Mouse (Mus musculus): Measurements from ENCODE around the gene Ggta1.

Gene Ggta1

DNA sequence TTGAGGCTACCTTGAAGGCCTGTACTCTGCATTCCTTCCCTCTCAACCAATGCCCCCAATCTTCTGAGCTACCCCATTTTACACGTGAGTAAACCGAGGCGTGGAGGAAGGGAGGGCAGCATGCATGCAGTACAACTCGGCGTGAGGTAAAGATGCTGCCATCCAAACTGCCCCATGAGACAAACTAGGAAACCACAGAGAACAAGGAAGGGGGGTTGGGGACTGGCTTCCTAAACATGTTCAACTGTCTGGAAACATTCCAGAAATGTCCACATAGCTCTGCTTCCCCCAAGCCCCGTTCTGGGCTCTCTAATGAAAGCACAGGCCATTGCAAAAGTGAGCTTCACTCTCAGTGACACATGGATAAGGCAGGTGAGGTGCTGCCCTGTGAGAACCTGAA, 21.6 kb downstream of the Ggta1 start:
- no peak for DNase-seq (ENCODE audit: inconsistent age in 2 of 2, low spot score in 1 of 2)

DNA sequence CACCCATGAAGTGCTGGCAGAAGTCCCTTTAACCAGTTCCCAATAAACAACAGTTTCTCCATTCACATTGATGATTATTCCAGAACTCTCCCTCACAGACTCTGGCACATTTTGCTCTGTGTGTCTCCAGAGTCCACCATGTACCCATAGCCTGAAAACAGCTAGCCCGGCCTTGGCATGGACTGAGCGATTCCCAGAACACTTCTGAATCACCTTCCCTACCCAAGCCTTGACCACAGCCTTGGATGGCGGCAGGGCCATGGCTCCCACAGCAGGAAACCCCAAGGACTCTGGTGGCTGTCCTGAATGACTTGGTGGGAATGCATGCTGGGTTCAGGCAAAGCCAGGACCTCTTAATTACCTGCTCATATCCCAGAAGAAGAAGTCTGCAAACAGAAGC, 22.6 kb downstream of the Ggta1 start:
- DNase-seq (ENCODE audit: inconsistent age in 2 of 2, low spot score in 1 of 2) = peak; percentile 88 to 93

DNA sequence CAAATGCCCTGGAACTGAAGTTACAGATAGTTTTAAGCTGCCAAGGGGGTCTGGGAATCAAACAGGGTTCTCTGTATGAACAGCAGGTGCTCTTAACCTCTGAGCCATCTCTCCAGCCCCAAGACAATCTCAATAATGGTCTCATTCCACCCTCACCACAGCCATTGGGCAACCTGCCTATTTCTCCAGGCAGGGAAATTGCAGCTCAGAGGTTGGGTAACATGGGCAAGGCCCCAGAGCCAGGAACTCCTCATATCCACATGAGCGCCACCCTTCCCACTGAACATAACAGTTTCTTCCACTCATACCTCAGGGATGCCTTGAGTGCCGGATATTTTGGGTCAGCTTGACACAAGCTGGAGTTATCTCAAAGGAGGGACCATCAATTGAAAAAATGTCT, 25.2 kb downstream of the Ggta1 start:
- DNase-seq (ENCODE audit: inconsistent age in 2 of 2, low spot score in 1 of 2) = peak in 1 of 2 experiments; percentile 80

DNA sequence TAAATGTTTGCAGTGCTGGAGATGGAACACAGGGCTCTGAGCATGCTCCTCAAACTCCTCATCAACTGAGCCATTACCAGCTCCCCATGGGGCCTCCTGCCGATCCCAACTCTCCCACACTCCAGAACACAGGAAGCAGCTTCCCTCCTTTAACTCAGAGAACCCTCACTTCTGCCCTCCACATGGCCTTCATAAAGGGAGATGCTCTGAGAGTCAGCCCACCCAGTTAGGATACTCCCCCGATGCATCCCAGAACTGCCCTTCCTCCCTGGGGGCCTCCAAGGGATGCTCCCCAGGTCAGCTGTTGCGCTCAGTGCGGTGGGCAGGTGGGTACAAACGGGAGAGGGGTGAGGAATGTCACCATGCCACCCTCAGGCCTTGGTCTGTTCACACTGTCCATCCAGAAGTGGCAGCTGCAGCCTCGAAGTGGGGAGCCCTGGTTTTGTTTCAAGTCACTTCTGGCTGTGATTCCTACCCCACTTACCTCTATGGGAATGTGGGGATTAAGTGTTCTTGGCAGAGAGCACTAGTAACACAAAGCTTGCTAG, 28.4 kb downstream of the Ggta1 start:
- peak in 1 of 2 experiments; percentile 30 for DNase-seq (ENCODE audit: inconsistent age in 2 of 2, low spot score in 1 of 2)

DNA sequence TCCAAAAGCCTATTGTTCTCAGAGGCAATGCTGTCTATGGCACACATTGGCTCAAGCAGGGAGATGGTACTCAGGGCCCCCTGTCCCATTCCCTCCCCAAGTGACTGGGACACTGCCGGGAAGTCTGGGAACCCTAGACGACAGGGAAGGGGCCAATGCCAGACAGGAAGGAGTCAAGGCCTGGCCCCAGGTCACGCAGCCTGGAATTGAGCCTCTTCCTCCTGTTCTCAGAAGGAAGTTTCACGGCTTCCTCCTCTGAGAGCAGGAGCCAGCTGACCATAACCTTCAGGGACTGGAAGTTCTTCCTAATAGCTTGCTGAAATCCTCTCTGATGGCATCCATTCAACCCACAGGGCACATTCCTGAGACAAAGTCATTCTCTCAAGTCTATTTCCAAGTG, 29.6 kb downstream of the Ggta1 start:
- peak in 1 of 2 experiments; percentile 64 for DNase-seq (ENCODE audit: inconsistent age in 2 of 2, low spot score in 1 of 2)

- peak; percentile 32 to 58 for DNase-seq (ENCODE audit: inconsistent age in 2 of 2, low spot score in 1 of 2)
Measured at GRCm38 (mm10) chr2:35432472-35432871, 30.6 kb downstream of the Ggta1 start.

DNA sequence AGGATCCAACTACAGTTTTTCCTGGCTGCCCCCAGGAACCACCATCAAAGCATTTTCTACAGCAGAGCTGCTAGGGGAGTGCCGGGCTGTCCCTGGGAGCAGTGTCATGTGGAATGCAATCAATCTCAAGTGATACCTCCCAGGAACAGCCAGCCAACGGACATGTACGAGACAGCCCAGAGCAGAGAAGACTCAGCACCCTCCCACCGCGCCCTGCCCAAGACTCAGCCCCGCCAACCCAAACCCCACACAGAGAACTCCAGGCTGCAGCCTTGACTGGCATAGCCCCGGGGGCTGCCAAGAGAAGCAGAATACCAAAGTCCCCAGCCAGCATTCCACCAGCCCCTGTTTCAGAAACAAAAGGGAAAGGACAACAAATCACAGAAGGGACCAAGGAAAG, 31.0 kb downstream of the Ggta1 start:
- peak; percentile 66 to 77 for DNase-seq (ENCODE audit: inconsistent age in 2 of 2, low spot score in 1 of 2)

DNA sequence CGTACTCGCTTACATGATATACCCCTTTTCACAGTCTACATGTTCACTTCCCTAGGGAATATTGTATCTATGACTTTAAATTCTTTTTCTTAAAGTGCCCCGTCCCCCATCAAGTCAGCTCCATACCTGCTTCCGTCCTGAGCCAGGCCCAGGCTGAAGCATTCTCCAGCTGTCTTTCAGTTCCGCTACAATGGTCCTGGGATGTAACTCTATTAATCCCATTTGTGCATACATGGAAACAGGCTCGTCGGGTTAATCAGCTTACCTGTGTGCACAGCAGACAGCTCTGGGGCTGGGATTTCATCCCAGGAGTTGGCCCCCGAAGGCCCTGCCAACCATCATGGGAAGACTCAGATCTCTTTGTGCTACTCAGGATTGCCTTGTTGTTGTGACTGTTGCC, 32.2 kb downstream of the Ggta1 start:
- no peak for DNase-seq (ENCODE audit: inconsistent age in 2 of 2, low spot score in 1 of 2)

- no peak for DNase-seq (ENCODE audit: inconsistent age in 2 of 2, low spot score in 1 of 2)
Measured at GRCm38 (mm10) chr2:35428615-35429300, 34.3 kb downstream of the Ggta1 start.

DNA sequence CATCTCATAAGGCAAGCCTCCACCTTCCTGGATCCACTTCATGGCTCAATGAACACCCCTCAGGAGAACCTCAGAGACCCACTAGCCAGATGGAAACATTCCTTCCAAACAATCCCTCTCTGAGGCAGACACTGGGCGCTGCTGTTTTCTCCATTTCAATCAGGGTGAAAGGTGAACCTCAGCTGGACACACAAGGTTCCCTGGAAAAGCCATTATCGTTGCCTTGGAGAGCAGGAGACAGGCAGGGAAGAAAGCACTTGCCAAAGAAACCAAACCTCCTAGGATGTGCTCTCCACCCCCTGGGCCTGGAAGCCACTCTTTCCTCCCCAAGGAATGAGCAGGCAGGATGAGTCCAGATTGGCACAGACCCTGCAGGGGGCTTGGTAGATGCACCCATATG, 35.5 kb downstream of the Ggta1 start:
- DNase-seq (ENCODE audit: inconsistent age in 2 of 2, low spot score in 1 of 2) = no peak

- DNase-seq (ENCODE audit: inconsistent age in 2 of 2, low spot score in 1 of 2) = no peak
Measured at GRCm38 (mm10) chr2:35423711-35424339, 39.2 kb downstream of the Ggta1 start.

- DNase-seq (ENCODE audit: inconsistent age in 2 of 2, low spot score in 1 of 2) = no peak
Measured at GRCm38 (mm10) chr2:35422384-35422783, 40.6 kb downstream of the Ggta1 start.

- no peak for DNase-seq (ENCODE audit: inconsistent age in 2 of 2, low spot score in 1 of 2)
Measured at GRCm38 (mm10) chr2:35420681-35421080, 42.4 kb downstream of the Ggta1 start.

DNA sequence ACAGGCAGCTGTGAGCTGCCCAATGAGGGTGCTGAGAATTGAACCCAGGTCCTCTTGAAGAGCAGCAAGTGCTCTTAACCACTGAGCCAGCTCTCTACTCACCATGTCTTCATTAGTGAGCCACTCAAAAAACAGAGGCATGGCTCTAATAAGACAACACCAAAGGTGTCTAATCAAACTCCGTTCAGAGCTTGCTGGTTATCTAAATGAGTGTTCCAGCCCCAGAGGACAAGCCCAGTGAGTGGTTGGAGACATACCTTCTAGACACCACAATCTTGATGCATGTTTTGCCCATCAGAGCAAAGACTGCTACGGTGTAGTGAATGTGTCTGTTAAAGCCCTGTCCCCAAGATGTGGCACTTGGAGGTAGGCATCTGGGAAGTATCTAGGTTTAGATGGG, 43.4 kb downstream of the Ggta1 start:
- no peak for DNase-seq (ENCODE audit: inconsistent age in 2 of 2, low spot score in 1 of 2)

DNA sequence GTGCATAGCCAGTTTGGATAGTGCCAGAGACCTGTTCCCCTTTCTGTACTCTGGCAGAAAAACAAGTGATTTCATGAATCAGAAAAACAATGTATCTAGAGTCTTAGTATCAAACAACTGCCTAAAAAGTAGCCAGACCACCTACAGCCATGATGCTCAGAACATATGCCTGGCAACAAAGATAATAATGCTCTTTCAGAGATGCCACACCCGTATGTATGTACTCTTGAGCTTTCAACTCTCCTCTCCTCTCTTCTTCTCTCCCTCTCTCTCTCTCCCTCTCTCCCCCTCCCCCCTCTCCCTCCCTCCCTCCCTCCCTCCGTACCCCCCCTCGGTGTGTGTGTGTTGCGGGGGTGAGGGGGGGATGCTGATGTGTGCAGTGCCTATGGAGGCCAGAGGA, 43.8 kb downstream of the Ggta1 start:
- no peak for DNase-seq (ENCODE audit: inconsistent age in 2 of 2, low spot score in 1 of 2)

- no peak for DNase-seq (ENCODE audit: inconsistent age in 2 of 2, low spot score in 1 of 2)
Measured at GRCm38 (mm10) chr2:35417231-35417630, 45.8 kb downstream of the Ggta1 start.

- no peak for DNase-seq (ENCODE audit: inconsistent age in 2 of 2, low spot score in 1 of 2)
Measured at GRCm38 (mm10) chr2:35416473-35416872, 46.6 kb downstream of the Ggta1 start.

DNA sequence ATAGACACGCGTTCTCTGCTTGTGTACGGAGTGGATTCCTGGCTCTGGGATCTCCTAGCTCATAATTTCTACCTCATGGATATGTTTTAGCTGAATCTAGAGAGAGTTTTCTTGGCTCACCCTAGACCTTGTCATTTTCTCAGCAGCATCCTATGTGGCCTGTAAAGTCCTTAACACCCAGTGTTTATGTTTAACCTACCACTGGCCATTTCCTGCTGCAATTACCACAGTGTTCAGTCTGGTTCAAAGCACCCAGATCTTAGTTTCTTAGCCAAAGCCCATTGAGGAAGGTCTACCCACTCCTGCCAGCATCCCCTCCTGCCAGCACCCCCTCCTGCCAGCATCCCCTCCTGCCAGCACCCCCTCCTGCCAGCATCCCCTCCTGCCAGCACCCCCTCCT, 50.2 kb downstream of the Ggta1 start:
- DNase-seq (ENCODE audit: inconsistent age in 2 of 2, low spot score in 1 of 2) = no peak

DNA sequence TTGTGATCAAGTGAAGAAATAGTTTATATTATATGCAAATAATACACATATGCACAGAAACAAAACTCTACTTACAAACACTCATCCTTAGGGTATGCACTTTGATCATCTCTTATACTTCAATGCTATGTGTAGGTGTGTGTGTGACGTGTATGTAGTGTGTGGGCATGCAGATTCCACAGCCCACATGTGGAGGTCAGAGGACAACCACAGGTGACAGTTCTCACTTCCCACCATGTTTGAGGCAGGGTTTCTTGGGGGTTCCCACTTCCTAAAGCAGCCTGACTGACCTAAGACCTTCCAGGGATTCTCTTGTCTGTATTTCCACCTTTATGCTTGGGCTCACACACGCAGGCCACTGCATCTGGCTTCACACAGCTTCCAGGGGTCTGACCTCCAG, 50.8 kb downstream of the Ggta1 start:
- no peak for DNase-seq (ENCODE audit: inconsistent age in 2 of 2, low spot score in 1 of 2)

- DNase-seq (ENCODE audit: inconsistent age in 2 of 2, low spot score in 1 of 2) = no peak
Measured at GRCm38 (mm10) chr2:35411640-35412190, 51.3 kb downstream of the Ggta1 start.

DNA sequence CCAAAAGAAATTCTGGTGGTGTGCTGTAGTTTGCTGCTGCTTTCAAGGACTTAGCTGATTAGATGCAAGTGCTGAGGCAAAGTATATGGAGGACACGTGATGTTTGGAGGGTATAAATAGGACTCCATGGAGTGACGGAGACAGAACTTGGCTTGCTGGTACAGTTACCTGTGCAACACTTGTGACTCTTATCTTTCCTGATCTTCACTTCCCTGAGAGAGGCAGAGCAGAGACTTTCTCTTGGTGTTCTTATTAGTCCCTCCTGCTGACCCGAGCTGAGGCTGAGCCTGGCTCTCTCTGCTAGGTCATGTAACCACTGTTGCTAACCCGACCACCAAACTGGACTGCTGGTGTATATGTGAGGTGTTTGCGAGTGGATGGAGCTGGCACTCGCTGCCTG, 53.6 kb downstream of the Ggta1 start:
- DNase-seq (ENCODE audit: inconsistent age in 2 of 2, low spot score in 1 of 2) = no peak

- no peak for DNase-seq (ENCODE audit: inconsistent age in 2 of 2, low spot score in 1 of 2)
Measured at GRCm38 (mm10) chr2:35408409-35409110, 54.5 kb downstream of the Ggta1 start.

Data from adrenal gland, adult (tissue).